Mouse (Mus musculus) brain, embryonic 14.5 days (tissue): ENCODE data around the gene Cnot4. TPM values are rescaled to one million over a fixed set of nuclear protein-coding genes. Genes with fewer than 3 reads are reported as not detected.

Experiments
- DNase-seq: peaks from one replicate; pipeline ENCODE4 v3.0.0-alpha.2; 2011; ENCODE audit warnings: low read depth
- CTCF ChIP-seq: fragments of 200-500 bp; IDR thresholded peaks from 2 replicates; pipeline ENCODE4 v1.5.1; 2012; ENCODE audit warnings: inconsistent platforms, mild to moderate bottlenecking, moderate library complexity, borderline replicate concordance; ENCODE audit not compliant: insufficient read depth, insufficient read length; ENCODE audit errors: extremely low read depth
- POLR2A ChIP-seq: fragments of 200-500 bp; IDR thresholded peaks from 2 replicates; pipeline ENCODE4 v1.6.1; 2012; ENCODE audit warnings: mild to moderate bottlenecking, inconsistent platforms, borderline replicate concordance; ENCODE audit not compliant: poor library complexity, insufficient read depth, insufficient read length, severe bottlenecking; ENCODE audit errors: extremely low read depth
- polyA plus RNA-seq: library from polyadenylated mRNA; depleted of rRNA; stranded (reverse); fragments of >200 nt; gene quantifications from 2 replicates; pipeline ENCODE4 v1.2.3, GENCODE M21; 2012

Cnot4 gene
- polyA plus RNA-seq, 1 experiment: 26.3 TPM

- TF ChIP-seq POLR2A: no peak
- TF ChIP-seq CTCF: no peak
- DNase-seq: peak; percentile 54
These were observed 106.3 kb downstream of the Cnot4 start for GRCm38 (mm10) chr6:35027257-35027656.

GRCm38 (mm10) chr6:35016624-35017023, 116.9 kb downstream of the Cnot4 start:
- DNase-seq: no peak
- TF ChIP-seq POLR2A (no peak), CTCF (no peak)

- DNase-seq: peak; percentile 78
- TF ChIP-seq CTCF: no peak
- no peak for TF ChIP-seq POLR2A
These were observed 121.6 kb downstream of the Cnot4 start for GRCm38 (mm10) chr6:35011953-35012352.

GRCm38 (mm10) chr6:35010705-35011104, 122.8 kb downstream of the Cnot4 start:
- TF ChIP-seq POLR2A (no peak), CTCF (0 out of 2 replicates have a peak, but pooled peaks have one; percentile 3)

GRCm38 (mm10) chr6:35002261-35002669, 131.3 kb downstream of the Cnot4 start:
- peak; percentile 95 for DNase-seq
- TF ChIP-seq CTCF (no peak), POLR2A (no peak)

More at GRCm38 (mm10) chr6:35010705-35011104, 122.8 kb downstream of the Cnot4 start:
- DNase-seq: no peak

- peak; percentile 62; the same call in 1 of the 2 replicates for TF ChIP-seq CTCF
- no peak for TF ChIP-seq POLR2A
- peak; percentile 79 for DNase-seq
These were observed 134.4 kb downstream of the Cnot4 start for GRCm38 (mm10) chr6:34999101-34999500.

- peak; percentile 64 for DNase-seq
- TF ChIP-seq POLR2A (no peak), CTCF (no peak)
These were observed 137.0 kb downstream of the Cnot4 start for GRCm38 (mm10) chr6:34996496-34996895.

GRCm38 (mm10) chr6:34995265-34995681, 138.3 kb downstream of the Cnot4 start:
- peak; percentile 91 for TF ChIP-seq CTCF
- TF ChIP-seq POLR2A: no peak
- peak; percentile 83 for DNase-seq

GRCm38 (mm10) chr6:34994692-34995091, 138.8 kb downstream of the Cnot4 start:
- TF ChIP-seq CTCF (no peak), POLR2A (no peak)
- no peak for DNase-seq

- TF ChIP-seq CTCF (no peak), POLR2A (no peak)
- DNase-seq: no peak
These were observed 144.3 kb downstream of the Cnot4 start for GRCm38 (mm10) chr6:34989263-34989662.

- DNase-seq: peak; percentile 42
These were observed 145.3 kb downstream of the Cnot4 start, which contains the start of gene Slc23a4 for GRCm38 (mm10) chr6:34988081-34988761. TSS of gene Slc23a4 (minus strand) at chr6:34988404.

GRCm38 (mm10) chr6:34987085-34987645, 146.4 kb downstream of the Cnot4 start:
- TF ChIP-seq POLR2A (no peak), CTCF (no peak)

More at GRCm38 (mm10) chr6:34988081-34988761, 145.3 kb downstream of the Cnot4 start, which contains the start of gene Slc23a4:
- TF ChIP-seq CTCF (no peak), POLR2A (no peak)

GRCm38 (mm10) chr6:34980661-34981060, 152.9 kb downstream of the Cnot4 start:
- DNase-seq: no peak

More at GRCm38 (mm10) chr6:34987085-34987645, 146.4 kb downstream of the Cnot4 start:
- no peak for DNase-seq

More at GRCm38 (mm10) chr6:34980661-34981060, 152.9 kb downstream of the Cnot4 start:
- TF ChIP-seq POLR2A (no peak), CTCF (no peak)
